30 mouse cellular contexts compared by ENCODE assay signal in the genomic region with DNA sequence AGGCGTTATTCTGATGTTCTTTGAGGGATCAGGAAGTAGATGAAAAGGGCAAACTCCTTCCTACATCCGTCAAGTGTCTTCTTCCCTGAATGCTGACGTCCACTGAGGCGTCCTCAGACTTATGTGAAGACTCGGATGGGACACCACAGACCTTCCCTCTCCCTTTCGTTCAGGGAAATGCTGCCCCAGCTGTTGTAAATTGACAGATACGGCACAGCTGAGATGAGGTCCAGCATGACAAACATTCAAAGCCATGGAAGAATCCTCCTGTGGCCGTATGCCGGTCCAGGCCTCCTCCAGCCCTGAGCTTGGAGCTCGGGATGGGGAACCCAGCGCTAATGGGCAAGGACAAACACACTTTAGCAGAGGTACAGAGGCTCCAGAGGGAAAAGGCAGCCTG.
"Had no signal": no experiment of that assay in that cellular context is flagged by ENCODE, and none has a peak within 500 bp of the region (broad histone marks: within the 10 kb centered on the region; RNA-seq: fewer than 3 reads in every experiment).

No protein-coding gene starts in this region.

- H3K36me3 ChIP-seq: midbrain, embryonic 15.5 days had no signal

- H3K27ac ChIP-seq: left cerebral cortex, adult 2 months; limb, embryonic 10.5 days; limb, embryonic 12.5 days; limb, embryonic 13.5 days; limb, embryonic 15.5 days; liver, embryonic 12.5 days; liver, embryonic 13.5 days; liver, embryonic 14.5 days; liver, embryonic 15.5 days; lung, embryonic 15.5 days; macrophage; midbrain, embryonic 12.5 days; midbrain, embryonic 13.5 days; midbrain, embryonic 15.5 days; neural tube, embryonic 12.5 days; neural tube, embryonic 13.5 days had no signal

- H3K4me2 ChIP-seq: limb, embryonic 12.5 days; limb, embryonic 13.5 days; limb, embryonic 15.5 days; liver, embryonic 11.5 days; liver, embryonic 12.5 days; liver, embryonic 13.5 days; liver, embryonic 15.5 days; lung, embryonic 14.5 days; lung, embryonic 15.5 days; midbrain, embryonic 12.5 days; midbrain, embryonic 13.5 days; midbrain, embryonic 15.5 days; neural tube, embryonic 12.5 days; neural tube, embryonic 13.5 days had no signal

- H3K9me3 ChIP-seq: limb, embryonic 10.5 days; limb, embryonic 12.5 days; limb, embryonic 13.5 days; limb, embryonic 15.5 days; liver, embryonic 12.5 days; liver, embryonic 13.5 days; liver, embryonic 15.5 days; lung, embryonic 15.5 days; megakaryocyte, embryonic 14.5 days; midbrain, embryonic 12.5 days; midbrain, embryonic 13.5 days; midbrain, embryonic 15.5 days; neural tube, embryonic 12.5 days; neural tube, embryonic 13.5 days had no signal

- DNase-seq: left cerebral cortex, postnatal 4 days; liver; liver, embryonic 13.5 days; liver, postnatal 0 days; lung, adult 18-20 months; lung, adult 2 months; lung, embryonic 14.5 days; lung, postnatal 14 days; lung, postnatal 36 days; lung, postnatal 4 days; midbrain, embryonic 14.5 days had no signal

- H3K9ac ChIP-seq: limb, embryonic 12.5 days; limb, embryonic 13.5 days; limb, embryonic 15.5 days; liver, embryonic 12.5 days; liver, embryonic 13.5 days; liver, embryonic 14.5 days; liver, embryonic 15.5 days; liver, postnatal 0 days; lung, embryonic 14.5 days; lung, embryonic 15.5 days; midbrain, embryonic 12.5 days; midbrain, embryonic 13.5 days; midbrain, embryonic 15.5 days; neural tube, embryonic 12.5 days; neural tube, embryonic 13.5 days had no signal

- ATAC-seq: liver, embryonic 12.5 days; liver, postnatal 0 days; lung, postnatal 0 days; midbrain, embryonic 13.5 days; midbrain, embryonic 15.5 days; midbrain, embryonic 16.5 days had no signal

- H3K27me3 ChIP-seq: limb, embryonic 12.5 days; limb, embryonic 13.5 days; limb, embryonic 15.5 days; liver, embryonic 12.5 days; liver, embryonic 13.5 days; liver, embryonic 15.5 days; lung, embryonic 15.5 days; megakaryocyte, embryonic 14.5 days; midbrain, embryonic 12.5 days; midbrain, embryonic 13.5 days; midbrain, embryonic 15.5 days; neural tube, embryonic 12.5 days; neural tube, embryonic 13.5 days had no signal

- H3K4me3 ChIP-seq: left cerebral cortex, adult 2 months; limb, embryonic 10.5 days; limb, embryonic 12.5 days; limb, embryonic 13.5 days; limb, embryonic 15.5 days; liver, embryonic 12.5 days; liver, embryonic 13.5 days; liver, embryonic 15.5 days; lung, embryonic 15.5 days; megakaryocyte, embryonic 14.5 days; midbrain, embryonic 12.5 days; midbrain, embryonic 13.5 days; midbrain, embryonic 15.5 days; neural tube, embryonic 12.5 days; neural tube, embryonic 13.5 days had no signal
